Mouse (Mus musculus): ENCODE data around the gene Vmn1r114.
"Not testable (repeated sequence)": the region's sequence is repeated elsewhere in the genome, so short reads cannot be mapped to it uniquely, and the experiment has no call there.

Gene Vmn1r114

GRCm38 (mm10) chr7:20812086-20812485 lies at the start of gene Vmn1r114:
Vmn1r114 (minus strand) TSS chr7:20812186.
- not testable (repeated sequence) for ATAC-seq (ENCODE audit: insufficient number of reproducible peaks, low FRiP score, low TSS enrichment)

- not testable (repeated sequence) for ATAC-seq (ENCODE audit: insufficient number of reproducible peaks, low FRiP score, low TSS enrichment)
Observed at GRCm38 (mm10) chr7:20844885-20845284, 32.9 kb upstream of the Vmn1r114 start, which contains the start of gene Vmn1r115. Vmn1r115 (minus strand) TSS chr7:20844985.

- ATAC-seq (ENCODE audit: insufficient number of reproducible peaks, low FRiP score, low TSS enrichment), result not testable (repeated sequence)
Observed at GRCm38 (mm10) chr7:20786985-20787384, 25.0 kb downstream of the Vmn1r114 start, which contains the start of gene Vmn1r113. Vmn1r113 (plus strand) TSS chr7:20787285.

GRCm38 (mm10) chr7:20770885-20771284 lies 41.1 kb downstream of the Vmn1r114 start, which contains the start of gene Vmn1r112:
Vmn1r112 (plus strand) TSS chr7:20771185.
- not testable (repeated sequence) for ATAC-seq (ENCODE audit: insufficient number of reproducible peaks, low FRiP score, low TSS enrichment)
